In the genomic region with DNA sequence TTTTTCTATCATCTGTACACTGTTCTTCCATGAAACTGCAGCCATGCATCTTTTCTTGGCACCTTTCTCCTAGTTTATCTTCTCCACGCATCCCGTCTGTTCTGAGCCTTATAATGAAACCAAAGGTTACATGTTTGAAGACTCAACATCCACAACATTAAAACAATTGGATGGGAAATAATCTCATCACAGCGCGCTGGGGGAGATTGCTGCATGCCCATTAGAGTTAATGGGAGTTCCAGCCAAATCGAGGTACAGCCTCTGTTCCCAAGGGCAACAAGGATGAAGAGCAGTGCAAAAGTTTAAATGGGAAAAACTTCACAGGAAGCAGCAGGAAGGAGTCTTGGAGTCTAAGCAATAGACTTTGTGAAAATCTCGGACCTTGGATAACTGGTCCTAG, we compare ENCODE assay signal across 18 mouse cellular contexts.
DNase-seq lines count a peak whose midpoint lies in the region; ATAC-seq lines count a peak whose summit lies in the region.
"Had no signal": no experiment of that assay in that cellular context is flagged by ENCODE, and none has a peak within 500 bp of the region (broad histone marks: within the 10 kb centered on the region; RNA-seq: fewer than 3 reads in every experiment).

No protein-coding gene starts in this region.

- no peaks in the 10 kb centered on the region for H3K9me3 ChIP-seq in heart, embryonic 10.5 days
- H3K9me3 ChIP-seq in midbrain, embryonic 11.5 days (ENCODE audit: control insufficient read depth, low read length), result no peaks in the 10 kb centered on the region
- no peaks in the 10 kb centered on the region for H3K9me3 ChIP-seq in midbrain, embryonic 13.5 days

- H3K4me1 ChIP-seq in heart, embryonic 10.5 days, result peaks cover 3% of the 10 kb centered on the region; the same call in 1 of the 2 replicates
- peaks cover 7% of the 10 kb centered on the region for H3K4me1 ChIP-seq in midbrain, embryonic 11.5 days (ENCODE audit: control insufficient read depth, insufficient read depth, low read length)
- peaks cover 13% of the 10 kb centered on the region for H3K4me1 ChIP-seq in midbrain, embryonic 13.5 days (replicated peaks)

- no peak overlapping the region for H3K4me2 ChIP-seq in midbrain, embryonic 11.5 days
- no peak overlapping the region for H3K4me2 ChIP-seq in midbrain, embryonic 13.5 days (replicated peaks)

- 86% methylated on average over 6 of the region's 6 CpGs for WGBS in heart, embryonic 10.5 days
- 87% methylated on average over 6 of the region's 6 CpGs for WGBS in midbrain, embryonic 11.5 days
- WGBS in midbrain, embryonic 13.5 days, result 92% methylated on average over 6 of the region's 6 CpGs

- no peak overlapping the region for H3K9ac ChIP-seq in midbrain, embryonic 11.5 days (ENCODE audit: low read length)
- H3K9ac ChIP-seq in midbrain, embryonic 13.5 days (replicated peaks), result no peak overlapping the region

- no peak for ATAC-seq in midbrain, embryonic 11.5 days (ENCODE audit: low FRiP score)
- no peak for ATAC-seq in midbrain, embryonic 13.5 days
- ATAC-seq: activated CD4-positive, CD25-positive, alpha-beta regulatory T cell, adult 4 months; CD4-positive, CD25-positive, alpha-beta regulatory T cell, adult 4 months; Patski had no signal

- H3K36me3 ChIP-seq in heart, embryonic 10.5 days, result no peaks in the 10 kb centered on the region
- no peaks in the 10 kb centered on the region for H3K36me3 ChIP-seq in midbrain, embryonic 11.5 days (ENCODE audit: control insufficient read depth, insufficient read depth, low read length)
- no peaks in the 10 kb centered on the region for H3K36me3 ChIP-seq in midbrain, embryonic 13.5 days
- H3K36me3 ChIP-seq: G1E had no signal

- peak; percentile 56 for DNase-seq in heart, adult 11 months
- DNase-seq in heart, embryonic 10.5 days (ENCODE audit: low spot score), result no peak
- peak; percentile 54 for DNase-seq in midbrain, embryonic 11.5 days (ENCODE audit: low spot score, missing footprints)
- DNase-seq: adrenal gland, adult 2 months; adrenal gland, adult 8-10 months; adrenal gland, postnatal 10 days; adrenal gland, postnatal 14 days; adrenal gland, postnatal 25 days; adrenal gland, postnatal 36 days; B cell, adult 2 months; cerebellum, adult 11 months; cerebellum, adult 11-12 months; cerebellum, adult 18-20 months had no signal

- no peaks in the 10 kb centered on the region; the same call in 1 of the 2 replicates for H3K27me3 ChIP-seq in heart, embryonic 10.5 days (ENCODE audit: insufficient read depth, poor library complexity, severe bottlenecking)
- peaks cover 2% of the 10 kb centered on the region; the same call in 1 of the 2 replicates for H3K27me3 ChIP-seq in midbrain, embryonic 11.5 days (ENCODE audit: control insufficient read depth, insufficient read depth, low read length)
- H3K27me3 ChIP-seq in midbrain, embryonic 13.5 days, result peaks cover 20% of the 10 kb centered on the region
- H3K27me3 ChIP-seq: Patski had no signal

- H3K4me3 ChIP-seq in heart, embryonic 10.5 days, result no peak overlapping the region
- no peak overlapping the region for H3K4me3 ChIP-seq in midbrain, embryonic 11.5 days (ENCODE audit: low read depth, low read length)
- H3K4me3 ChIP-seq in midbrain, embryonic 13.5 days (replicated peaks), result no peak overlapping the region

- H3K27ac ChIP-seq in heart, embryonic 10.5 days, result no peak overlapping the region
- H3K27ac ChIP-seq in midbrain, embryonic 11.5 days (ENCODE audit: low read depth, low read length), result no peak overlapping the region
- no peak overlapping the region for H3K27ac ChIP-seq in midbrain, embryonic 13.5 days
